Mouse (Mus musculus): ENCODE measurements at regions not wholly inside any gene's neighbourhood (a gene's known extent, or its start where the extent isn't known, plus 50 kb on each side); places are given as distances from the start of the nearest gene placed in this dataset.
"Not testable (repeated sequence)": the region's sequence is repeated elsewhere in the genome, so short reads cannot be mapped to it uniquely, and the experiment has no call there.

DNA sequence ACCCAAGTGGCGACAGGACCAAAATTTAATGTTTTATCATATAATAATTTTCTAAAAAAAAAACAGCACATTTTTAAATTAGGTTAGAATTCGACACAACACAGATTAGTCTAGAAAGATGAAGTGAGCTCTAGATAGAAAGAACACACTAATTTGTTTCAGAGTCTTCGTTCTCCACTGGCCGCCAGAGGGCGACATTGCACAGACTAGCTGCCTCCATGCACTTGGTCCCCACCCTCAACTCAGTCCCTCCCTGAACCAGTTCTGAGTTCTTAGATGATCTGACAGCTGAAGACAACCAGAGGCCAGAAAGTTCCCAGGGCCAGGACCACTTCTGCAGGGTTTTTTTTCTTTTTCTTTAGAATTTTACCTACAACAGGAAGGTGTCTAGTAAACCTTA is 766.3 kb downstream of the Dad1 start:
- not testable (repeated sequence) for DNase-seq (ENCODE audit: low spot score in 2 of 2)

DNA sequence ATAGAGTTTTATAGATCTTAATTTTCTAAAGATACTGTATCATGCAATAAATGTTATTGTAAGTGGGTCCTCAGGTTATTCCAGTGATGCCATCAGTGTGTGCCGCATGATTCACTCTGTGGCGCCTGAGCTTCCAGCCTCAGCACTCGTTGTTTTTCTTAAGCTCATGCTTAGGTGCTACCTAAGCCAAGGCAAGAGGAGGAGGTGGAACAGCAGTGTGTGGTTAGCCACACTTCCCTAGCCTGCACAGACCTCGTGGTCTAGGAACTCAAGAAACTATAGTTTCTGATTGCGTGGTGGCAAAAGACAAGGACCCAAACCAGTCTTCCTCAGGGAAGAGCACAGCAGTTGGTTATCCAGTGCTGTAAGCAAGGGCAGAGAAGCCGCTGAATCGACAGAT is 779.7 kb downstream of the Dad1 start:
- not testable (repeated sequence) for DNase-seq (ENCODE audit: low spot score in 2 of 2)

DNA sequence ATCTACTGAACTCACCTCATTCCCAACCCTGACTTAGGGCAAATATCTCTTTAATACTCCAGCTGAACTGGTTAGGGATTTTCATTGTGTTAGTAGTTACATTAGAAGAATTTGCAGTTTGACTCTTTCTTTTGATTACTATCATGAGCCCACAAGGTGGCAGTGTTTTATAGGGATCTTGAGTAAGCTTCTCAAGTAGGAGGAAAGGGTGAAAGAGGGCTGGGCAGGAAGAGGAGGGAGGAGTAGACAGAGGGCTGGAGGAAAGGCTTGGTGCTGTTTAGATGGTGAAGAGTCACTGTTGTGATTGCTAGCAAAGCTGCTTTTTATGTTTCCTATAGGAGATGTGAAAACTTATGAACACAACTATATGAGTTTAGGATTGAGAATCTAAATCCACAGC is 793.1 kb downstream of the Dad1 start:
- DNase-seq (ENCODE audit: low spot score in 2 of 2) = not testable (repeated sequence)

DNA sequence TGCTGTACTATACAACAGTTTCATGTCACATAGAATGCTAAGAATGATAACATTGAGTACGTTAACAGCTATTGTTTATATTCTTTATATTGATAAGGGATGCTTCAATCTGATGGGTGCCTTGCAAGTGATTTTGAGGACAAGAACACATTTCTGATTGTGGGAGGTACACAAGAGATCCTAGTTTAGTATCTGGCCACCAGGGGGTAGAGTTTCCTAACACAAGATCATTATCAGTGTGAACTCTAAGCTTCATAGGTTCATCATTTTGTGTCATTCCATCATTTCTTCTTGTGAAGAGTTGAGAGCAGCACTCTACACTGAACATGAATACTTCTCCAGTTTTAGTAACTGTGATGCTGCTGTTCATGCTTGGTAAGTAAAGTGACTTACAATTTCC is 799.9 kb downstream of the Dad1 start:
- no peak for DNase-seq (ENCODE audit: low spot score in 2 of 2)

DNA sequence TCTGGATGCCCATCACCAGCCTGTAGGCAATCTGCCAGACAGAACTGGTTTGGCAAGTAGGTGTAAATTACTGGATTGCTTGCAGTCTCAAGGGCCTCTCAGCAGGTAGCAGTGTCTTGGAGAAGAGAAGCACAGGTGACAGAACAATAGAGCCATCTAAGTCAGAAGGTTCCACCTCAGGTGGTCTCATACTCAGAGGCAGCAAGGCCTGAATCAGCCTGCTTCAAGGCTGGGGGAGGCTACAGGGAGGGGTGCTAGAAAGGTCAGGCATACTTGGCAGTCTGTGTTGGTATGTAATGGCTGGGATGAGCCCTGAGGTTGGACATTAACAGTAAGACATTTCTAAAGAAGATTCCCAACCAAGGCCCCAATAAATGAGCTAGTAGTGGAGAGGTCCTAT is 814.3 kb downstream of the Dad1 start:
- not testable (repeated sequence) for DNase-seq (ENCODE audit: low spot score in 2 of 2)

DNA sequence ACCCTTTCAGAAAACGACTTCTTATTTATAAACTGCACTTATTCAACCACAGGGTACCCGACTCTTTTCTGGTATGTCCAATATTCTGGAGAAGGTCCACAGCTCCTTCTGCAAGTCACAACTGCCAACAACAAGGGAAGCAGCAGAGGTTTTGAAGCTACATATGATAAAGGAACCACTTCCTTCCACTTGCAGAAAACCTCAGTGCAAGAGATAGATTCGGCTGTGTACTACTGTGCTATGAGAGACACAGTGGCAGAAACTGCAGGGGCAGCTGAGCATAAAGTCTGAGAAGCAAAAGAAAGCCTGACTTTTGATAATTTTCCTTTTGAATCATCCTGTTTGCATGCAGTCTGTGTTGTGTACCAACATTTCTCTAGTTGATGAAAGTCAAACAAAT is 823.8 kb downstream of the Dad1 start:
- not testable (repeated sequence) for DNase-seq (ENCODE audit: low spot score in 2 of 2)

DNA sequence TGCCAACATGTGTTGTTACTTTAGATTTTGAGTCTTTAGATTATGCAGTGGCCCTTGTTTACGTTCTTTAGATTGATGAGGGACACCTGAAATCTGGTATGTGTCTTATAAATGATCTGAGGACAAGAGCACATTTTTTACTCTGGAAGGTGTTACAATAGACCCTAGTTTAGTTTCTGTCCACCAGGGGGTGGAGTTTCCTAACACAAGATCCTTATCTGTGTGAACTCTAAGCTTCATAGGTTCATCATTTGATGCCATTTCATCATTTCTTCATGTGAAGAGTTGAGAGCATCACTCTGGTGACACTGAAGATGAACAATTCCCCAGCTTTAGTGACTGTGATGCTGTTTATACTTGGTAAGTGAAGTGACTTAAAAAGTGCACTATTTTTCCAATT is 825.5 kb downstream of the Dad1 start:
- not testable (repeated sequence) for DNase-seq (ENCODE audit: low spot score in 2 of 2)

DNA sequence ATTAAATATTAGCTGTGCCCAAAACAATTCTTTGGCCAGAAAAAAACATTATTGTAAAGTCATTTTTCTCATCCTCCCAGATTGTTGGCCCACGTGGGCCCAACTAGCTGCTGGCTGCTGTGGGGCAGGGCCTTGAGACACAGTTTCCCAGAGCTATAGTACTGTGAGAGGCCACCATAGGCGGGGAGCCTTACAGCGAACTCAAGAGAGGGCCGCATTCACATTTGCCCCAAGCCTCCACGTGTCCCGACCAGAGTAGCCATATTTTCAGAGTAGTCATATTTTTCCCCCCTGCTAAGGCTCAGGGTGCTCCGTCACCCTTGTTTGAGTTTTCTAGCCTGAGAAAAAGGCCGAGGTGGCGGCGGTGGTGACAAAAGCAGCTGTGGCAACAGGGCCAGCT is 826.3 kb downstream of the Dad1 start:
- DNase-seq (ENCODE audit: low spot score in 2 of 2) = not testable (repeated sequence)

DNA sequence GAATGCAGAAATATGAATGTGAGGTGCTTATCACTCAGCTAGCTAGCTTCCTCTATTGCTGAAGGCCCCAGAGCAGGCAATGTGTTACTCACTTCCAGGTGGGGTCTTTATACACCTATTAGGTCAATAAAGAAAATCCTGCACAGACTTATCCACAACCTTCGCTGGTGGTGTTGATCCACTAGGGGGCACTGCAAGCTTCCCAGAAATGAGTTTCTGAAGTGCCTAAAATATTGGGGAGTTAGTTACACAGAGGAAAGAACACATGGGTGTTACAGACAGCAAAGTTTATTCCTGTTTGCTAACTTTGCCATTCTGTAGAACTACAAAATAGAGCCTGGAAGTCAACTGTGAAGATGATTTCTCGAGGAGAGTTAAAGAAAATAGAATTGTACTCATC is 836.9 kb downstream of the Dad1 start:
- not testable (repeated sequence) for DNase-seq (ENCODE audit: low spot score in 2 of 2)

DNA sequence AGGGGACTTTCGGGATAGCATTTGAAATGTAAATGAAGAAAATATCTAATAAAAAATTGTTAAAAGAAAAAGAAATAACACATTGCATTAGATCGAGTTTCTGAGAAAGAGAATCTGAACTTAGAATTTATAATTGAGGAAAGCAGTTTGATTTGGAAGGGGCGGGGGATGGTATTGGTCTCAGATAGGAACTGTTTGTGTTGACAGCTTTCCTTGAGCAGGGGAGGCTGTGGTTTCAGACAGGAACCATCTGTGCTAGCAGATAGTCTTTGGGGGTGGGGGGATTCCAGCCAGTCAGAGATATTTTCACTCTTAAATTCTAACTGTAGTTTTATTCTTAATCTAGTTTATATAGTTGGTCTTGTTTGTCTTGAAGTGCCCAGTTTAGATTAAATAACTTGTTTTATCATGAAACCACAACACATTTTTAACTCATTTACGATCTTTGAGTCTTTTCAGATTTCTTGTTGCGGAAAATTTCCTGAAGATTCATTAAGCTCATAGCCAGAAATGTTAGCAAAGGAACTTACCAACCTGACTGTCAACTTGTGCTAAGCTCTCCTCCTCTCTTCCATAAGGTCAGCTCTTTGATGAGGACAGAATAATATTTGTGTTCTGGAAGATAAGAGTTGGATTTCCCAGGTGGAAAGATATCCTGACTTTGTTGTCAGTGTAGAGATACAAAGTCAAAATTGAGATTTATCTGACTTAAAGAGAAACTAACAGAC is 846.2 kb downstream of the Dad1 start:
- DNase-seq (ENCODE audit: low spot score in 2 of 2) = not testable (repeated sequence)

DNA sequence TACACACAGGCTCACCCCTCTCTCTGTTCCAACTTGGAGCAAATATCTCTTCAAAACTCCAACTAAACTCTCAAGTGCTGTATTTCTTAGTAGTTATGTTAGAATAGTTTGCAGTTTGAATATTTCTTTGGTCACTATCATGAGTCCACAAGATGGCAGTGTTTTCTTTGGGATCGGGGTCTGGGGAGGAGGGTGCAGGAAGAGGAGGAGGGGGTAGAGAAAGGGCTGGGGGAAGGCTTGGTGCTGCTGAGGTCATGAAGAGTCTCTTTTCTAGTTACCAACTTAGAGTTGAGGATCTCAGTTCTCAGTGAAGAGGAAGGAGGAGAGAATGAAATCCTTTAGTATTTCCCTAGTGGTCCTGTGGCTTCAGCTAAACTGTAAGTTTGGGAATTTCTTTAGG is 863.6 kb downstream of the Dad1 start:
- not testable (repeated sequence) for DNase-seq (ENCODE audit: low spot score in 2 of 2)

DNA sequence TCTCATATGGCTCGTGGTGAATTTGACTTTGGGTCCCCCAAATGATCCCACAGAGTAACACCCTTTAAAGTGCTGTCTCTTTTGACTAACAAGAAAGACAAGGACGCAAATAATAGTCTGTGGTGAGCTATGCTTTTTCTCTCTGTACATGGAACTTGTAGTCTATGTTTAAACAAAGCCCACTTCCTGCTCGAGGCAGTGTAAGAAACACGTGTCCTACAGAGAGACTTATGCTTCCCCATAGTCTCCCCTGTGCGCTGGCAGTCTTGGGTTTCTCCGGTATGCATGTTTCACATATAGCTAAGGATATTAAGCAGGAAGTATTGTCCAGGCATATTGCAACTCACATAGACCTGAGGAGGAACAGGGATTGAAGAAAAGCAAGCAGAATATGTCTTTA is 879.0 kb upstream of the Olfr1507 start:
- DNase-seq (ENCODE audit: low spot score in 2 of 2) = not testable (repeated sequence)

DNA sequence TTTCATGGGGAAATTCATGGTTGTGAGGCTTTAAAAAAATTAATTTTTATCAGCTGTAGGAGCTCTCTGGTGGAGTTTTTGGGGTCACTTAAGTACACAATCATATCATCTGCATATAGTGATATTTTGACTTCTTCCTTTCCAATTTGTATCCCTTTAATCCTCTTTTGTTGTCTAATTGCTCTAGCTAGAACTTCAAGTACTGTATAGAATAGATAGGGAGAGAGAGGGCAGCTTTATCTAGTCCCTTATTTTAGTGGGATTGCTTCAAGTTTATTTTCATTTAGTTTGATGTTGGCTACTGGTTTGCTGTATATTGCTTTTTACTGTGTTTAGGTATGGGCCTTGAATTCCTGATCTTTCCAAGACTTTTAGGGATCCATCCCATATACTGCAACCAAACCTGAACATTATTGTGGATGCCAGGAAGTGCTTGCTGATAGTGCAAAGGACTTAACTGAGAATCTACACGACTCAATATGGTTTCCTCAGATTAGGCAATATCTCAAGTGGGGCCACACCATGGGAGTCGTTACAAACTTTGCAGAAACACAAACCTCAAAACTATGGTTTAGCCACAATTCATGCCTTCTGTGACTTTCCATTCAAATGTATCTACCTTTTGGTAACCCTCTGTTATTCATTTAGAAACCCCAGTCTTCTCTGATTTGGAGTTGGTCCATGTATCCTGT is 878.4 kb upstream of the Olfr1507 start:
- not testable (repeated sequence) for DNase-seq (ENCODE audit: low spot score in 2 of 2)

DNA sequence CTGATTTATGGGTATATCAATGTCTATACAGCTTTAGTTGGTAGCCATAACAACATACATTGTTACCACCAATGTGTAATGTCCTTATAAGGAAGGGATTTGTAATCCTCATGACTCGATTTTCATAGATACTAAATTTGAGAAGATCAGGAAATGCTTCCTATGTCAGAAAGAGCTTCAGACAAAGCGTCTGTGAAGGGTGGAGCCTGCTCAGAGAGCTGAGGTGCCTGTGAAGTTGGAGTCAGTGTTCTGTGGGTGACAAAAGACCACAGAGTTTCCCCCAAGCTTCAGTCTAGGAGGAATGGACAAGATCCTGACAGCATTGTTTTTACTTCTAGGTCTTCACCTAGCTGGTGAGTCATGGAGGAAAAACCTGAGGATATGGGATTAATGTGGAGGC is 874.2 kb upstream of the Olfr1507 start:
- no peak for DNase-seq (ENCODE audit: low spot score in 2 of 2)

DNA sequence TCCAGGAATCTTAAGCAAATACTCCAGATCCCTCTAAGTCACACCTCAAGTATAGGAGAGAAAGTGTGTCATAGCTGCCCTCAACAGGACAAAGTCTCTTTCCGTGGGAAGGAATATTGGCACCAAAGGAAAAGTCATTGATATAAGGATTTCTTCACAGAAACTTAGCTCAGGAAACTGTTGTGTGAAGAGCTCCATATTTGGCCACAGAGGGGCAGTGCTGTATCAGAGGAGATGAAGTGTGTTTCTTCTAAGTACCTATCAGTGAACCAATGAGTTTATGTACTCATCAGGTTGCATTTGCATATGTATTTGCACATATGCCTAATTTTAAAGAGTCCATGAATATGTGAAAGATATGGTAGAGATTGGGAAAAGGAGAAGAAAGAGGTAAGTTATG is 871.9 kb upstream of the Olfr1507 start:
- DNase-seq (ENCODE audit: low spot score in 2 of 2) = not testable (repeated sequence)

DNA sequence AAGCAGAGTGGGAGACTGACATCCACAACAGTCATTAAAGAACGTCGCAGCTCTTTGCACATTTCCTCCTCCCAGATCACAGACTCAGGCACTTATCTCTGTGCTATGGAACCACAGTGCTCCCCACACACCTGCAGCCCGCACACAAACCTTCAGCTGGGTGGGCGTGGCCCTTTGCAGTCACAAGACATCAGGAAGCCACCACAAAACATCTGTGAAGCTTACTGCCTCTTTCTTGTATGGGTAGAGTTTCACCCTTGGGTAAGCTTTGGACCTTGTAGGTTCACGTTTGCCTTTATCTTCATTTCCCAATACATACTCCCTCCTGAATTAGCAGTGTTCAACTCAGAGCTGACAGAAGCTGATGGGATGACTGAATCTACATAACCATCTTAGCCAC is 868.4 kb upstream of the Olfr1507 start:
- not testable (repeated sequence) for DNase-seq (ENCODE audit: low spot score in 2 of 2)

DNA sequence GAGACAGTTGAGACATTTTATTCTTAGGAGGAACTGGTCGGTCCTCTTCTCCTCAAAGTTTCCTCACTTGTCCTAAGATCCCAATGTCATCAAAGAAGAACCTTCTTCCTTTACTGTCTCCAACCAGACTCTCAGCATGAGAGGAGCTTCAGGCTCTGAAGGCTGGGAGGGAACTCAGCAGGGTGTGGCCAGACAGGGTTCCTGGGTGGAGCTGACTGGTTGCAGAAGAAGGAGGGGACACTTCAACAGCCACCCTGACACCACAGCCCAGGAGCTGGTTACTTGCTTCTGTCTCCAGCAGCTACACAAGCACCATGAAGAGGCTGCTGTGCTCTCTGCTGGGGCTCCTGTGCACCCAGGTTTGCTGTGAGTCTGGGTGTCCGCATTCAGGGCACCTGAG is 866.5 kb upstream of the Olfr1507 start:
- DNase-seq (ENCODE audit: low spot score in 2 of 2) = not testable (repeated sequence)

DNA sequence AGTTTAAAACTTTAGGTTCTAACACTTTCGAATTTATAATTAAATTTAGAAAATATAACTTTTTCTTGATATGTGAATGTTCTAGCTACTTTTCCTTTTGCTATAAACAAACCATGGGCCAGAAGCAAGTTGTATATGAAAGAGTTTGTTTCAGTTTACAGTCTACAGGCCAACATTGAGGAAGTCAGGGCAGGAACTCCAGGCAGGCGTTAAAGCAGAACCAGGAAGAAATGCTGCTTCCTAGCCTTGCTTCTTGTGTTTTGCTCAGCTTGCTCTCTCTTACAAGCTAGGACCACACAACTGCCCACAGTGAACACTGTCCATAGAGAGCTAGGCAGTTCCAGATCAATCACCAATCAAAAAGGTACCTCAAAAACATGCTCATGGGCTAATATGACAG is 861.9 kb upstream of the Olfr1507 start:
- not testable (repeated sequence) for DNase-seq (ENCODE audit: low spot score in 2 of 2)

DNA sequence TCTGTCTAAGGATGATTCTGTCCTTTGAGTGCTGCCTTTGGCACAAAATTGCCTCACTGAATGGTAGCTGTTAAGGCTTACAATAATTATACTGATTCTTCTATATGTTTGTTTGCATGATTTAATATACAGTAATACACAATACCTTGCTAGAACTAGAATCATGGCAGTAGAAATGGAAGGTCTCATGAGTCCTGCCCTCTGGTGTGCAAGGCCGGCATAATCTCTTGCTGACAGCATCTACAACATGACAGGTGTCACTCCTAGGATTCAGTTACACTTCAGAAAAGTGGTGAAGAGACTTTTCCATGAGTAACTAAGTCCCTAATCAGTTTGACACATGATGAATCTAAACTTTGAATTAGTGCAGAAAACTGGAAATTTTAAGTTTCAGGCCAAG is 861.2 kb upstream of the Olfr1507 start:
- not testable (repeated sequence) for DNase-seq (ENCODE audit: low spot score in 2 of 2)

DNA sequence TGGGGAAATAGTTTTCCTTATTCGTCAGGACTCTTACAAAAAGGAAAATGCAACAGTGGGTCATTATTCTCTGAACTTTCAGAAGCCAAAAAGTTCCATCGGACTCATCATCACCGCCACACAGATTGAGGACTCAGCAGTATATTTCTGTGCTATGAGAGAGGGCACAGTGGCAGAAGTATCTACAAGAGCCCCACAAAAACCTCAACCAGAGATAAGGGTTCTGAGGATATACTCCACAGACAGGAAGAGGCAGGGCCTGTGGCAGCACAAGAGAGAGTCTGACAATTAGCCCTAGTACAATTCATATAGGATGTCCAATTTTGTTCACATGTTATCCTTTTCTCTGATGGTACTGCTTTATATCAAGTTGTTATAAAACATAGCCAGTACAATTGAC is 855.9 kb upstream of the Olfr1507 start:
- not testable (repeated sequence) for DNase-seq (ENCODE audit: low spot score in 2 of 2)

DNA sequence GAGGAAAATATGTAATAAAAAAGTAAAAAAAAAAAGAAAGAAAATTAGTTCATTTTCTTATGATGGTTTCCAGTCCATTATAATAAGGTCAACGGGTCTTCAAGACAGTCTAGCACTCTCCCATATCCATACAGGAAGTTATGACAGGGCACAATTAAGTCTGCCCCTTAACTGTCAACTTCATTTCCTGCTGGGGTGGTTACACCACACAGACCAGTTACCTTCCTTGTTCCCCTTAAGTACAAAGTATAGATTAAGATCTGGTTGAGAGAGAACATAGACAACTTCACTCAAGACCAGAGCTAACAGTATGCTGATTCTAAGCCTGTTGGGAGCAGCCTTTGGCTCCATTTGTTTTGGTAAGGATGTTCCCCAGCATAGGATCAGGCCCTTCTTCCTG is 855.2 kb upstream of the Olfr1507 start:
- DNase-seq (ENCODE audit: low spot score in 2 of 2) = not testable (repeated sequence)

DNA sequence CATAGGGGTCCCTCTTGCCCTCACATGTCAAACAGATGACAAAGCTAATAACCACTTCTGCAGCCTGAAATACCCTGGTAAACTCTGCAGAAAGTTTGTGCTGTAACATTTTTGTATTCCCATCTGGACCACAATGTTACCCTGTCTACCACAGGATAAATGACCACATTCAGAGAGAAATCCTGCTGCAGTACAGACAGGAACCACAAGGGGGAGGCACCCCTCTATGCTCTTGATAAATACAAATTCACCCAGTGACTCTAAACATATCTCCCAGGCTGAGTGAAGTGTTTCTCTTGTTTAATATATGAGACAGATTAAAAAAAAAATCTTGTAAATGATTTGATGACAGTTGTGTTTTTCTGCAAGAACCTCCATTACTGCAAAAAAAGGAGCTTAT is 853.6 kb upstream of the Olfr1507 start:
- not testable (repeated sequence) for DNase-seq (ENCODE audit: low spot score in 2 of 2)

DNA sequence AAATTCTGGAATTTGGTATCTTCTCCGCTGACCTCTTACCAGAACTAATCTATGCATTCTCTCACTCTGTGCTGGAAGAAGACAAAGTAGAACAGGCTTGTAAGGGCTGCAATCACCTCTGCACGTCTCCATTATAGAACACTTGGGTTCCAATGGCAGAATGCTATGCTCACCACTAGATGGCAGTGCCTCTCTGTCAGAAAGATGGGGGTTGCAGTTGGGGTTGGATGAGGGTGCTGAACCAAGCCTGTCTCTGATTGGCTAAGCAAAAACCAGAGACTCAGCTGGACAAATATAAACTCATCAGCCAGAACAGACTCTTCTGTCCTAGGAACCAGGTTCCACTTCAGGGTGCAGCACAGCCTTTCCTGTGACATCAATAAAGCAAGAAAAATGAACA is 850.0 kb upstream of the Olfr1507 start:
- DNase-seq (ENCODE audit: low spot score in 2 of 2) = not testable (repeated sequence)

Measured in adrenal gland, postnatal 4 days (tissue).